Mouse (Mus musculus) G1E (cell line): Measurements from ENCODE around the gene Ankrd54. TPM values are rescaled to one million over a fixed set of nuclear protein-coding genes. Genes with fewer than 3 reads are reported as not detected.

Experiments used
- ATAC-seq: 2 replicates; pipeline ENCODE4 v1.8.0; 2016; ENCODE audit warnings: mild to moderate bottlenecking; ENCODE audit not compliant: insufficient number of reproducible peaks, poor library complexity, low FRiP score, severe bottlenecking; ENCODE audit errors: extremely low read depth
- DNase-seq: peaks from one replicate; pipeline ENCODE4 v3.0.0; 2012; ENCODE audit warnings: low spot score
- H3K27me3 ChIP-seq: 2 replicates; pipeline ENCODE4 v1.6.1; 2012; ENCODE audit warnings: mild to moderate bottlenecking, low read length, inconsistent platforms; ENCODE audit not compliant: insufficient read depth
- H3K36me3 ChIP-seq: replicated peaks from 2 replicates; pipeline ENCODE3; 2012; ENCODE audit warnings: mild to moderate bottlenecking, inconsistent platforms
- H3K4me1 ChIP-seq: 2 replicates; pipeline ENCODE4 v1.6.1; 2012; ENCODE audit warnings: low read depth, low read length, inconsistent platforms, mixed read lengths; ENCODE audit not compliant: insufficient read depth
- H3K4me3 ChIP-seq: 2 replicates; pipeline ENCODE4 v1.5.1; 2012; ENCODE audit warnings: low read depth, mild to moderate bottlenecking, inconsistent platforms, low read length, moderate library complexity, mixed read lengths
- H3K9me3 ChIP-seq: replicated peaks from 2 replicates; pipeline ENCODE4 v1.6.1; 2012; ENCODE audit warnings: inconsistent platforms
- CTCF ChIP-seq: IDR thresholded peaks from 2 replicates; pipeline ENCODE4 v1.5.1; 2012; ENCODE audit warnings: low read depth, low read length, inconsistent platforms, mixed read lengths
- GATA1 ChIP-seq: IDR thresholded peaks from 2 replicates; pipeline ENCODE4 v1.6.1; 2012; ENCODE audit warnings: borderline replicate concordance, low read length, inconsistent platforms, mixed read lengths
- GATA2 ChIP-seq: IDR thresholded peaks from 2 replicates; pipeline ENCODE4 v1.6.1; 2012; ENCODE audit warnings: low read depth, low read length, inconsistent platforms, borderline replicate concordance
- POLR2AphosphoS5 ChIP-seq: IDR thresholded peaks from 2 replicates; pipeline ENCODE4 v1.6.1; 2012; ENCODE audit warnings: low read depth, low read length, inconsistent platforms; ENCODE audit not compliant: insufficient replicate concordance
- TAL1 ChIP-seq: conservative IDR thresholded peaks from 2 replicates; pipeline ENCODE4 v1.6.1; 2012; ENCODE audit warnings: low read depth, low read length, inconsistent platforms, mixed read lengths
- polyA plus RNA-seq: library from polyadenylated mRNA; stranded (reverse); fragments of >175 nt; gene quantifications from 2 replicates; pipeline ENCODE4 v1.2.3, GENCODE M21; 2012
- total RNA-seq, 2 experiments: library from RNA; stranded (forward) in 1 of 2; stranded (reverse) in 1 of 2; fragments of 200-1000 nt in 1 of 2; fragments of >200 nt in 1 of 2; fragmentation: Nextera tagmentation in 1 of 2; gene quantifications; 2 replicates each; pipeline ENCODE4 v1.2.3; 2014 to 2017

Gene Ankrd54
- total and polyA plus RNA-seq, 3 experiments: 15.7 to 51.9 (median 15.8) TPM

GRCm38 (mm10) chr15:79026511-79027290, 36.0 kb downstream of the Ankrd54 start:
- TF ChIP-seq TAL1: no peak
- TF ChIP-seq GATA2: no peak
- no peak for TF ChIP-seq POLR2AphosphoS5
- TF ChIP-seq GATA1: no peak
- no peak for TF ChIP-seq CTCF
- Histone ChIP-seq H3K4me1 (peaks cover 7% of the 10 kb centered on the region), H3K27me3 (peaks cover 69% of the 10 kb centered on the region), H3K4me3 (no peak overlapping the region), H3K36me3 (no peaks in the 10 kb centered on the region), H3K9me3 (peaks cover 4% of the 10 kb centered on the region)
- DNase-seq (no peak), ATAC-seq (no peak)

DNA sequence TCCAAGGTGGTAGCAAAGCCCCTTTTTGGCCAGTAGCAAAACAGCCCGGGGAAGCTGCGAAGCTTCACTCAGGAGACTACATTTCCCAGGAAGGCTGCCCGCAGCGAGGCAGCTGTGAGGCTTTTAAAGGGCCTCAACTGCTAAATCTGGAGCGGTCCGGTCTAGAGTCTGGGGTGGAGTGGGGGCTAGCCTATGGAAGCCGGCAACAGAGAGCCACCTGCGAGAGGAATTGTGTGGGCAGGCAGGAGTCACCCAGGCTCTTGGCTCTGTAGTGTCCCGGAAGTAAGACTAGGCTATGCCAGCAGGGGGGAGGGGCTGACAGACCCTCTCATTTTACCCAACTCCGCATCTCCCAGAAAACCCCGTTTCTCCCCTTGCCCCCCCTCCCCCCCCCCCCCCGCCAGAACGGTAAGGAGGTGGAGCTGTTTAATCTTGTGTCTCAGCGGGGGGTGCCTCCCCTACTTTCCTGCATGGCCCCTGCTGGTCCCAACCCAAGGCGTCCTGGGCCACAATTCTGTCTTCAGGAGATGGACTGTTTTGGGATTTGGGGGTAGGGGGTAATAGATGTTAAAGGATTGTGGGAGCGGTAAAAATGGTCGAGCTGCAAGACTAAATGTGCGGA, 36.9 kb downstream of the Ankrd54 start:
- peaks cover 61% of the 10 kb centered on the region for H3K27me3 ChIP-seq
- peaks cover 4% of the 10 kb centered on the region for H3K9me3 ChIP-seq
- no peak for TF ChIP-seq CTCF
- peaks cover 4% of the 10 kb centered on the region for H3K4me1 ChIP-seq
- DNase-seq: no peak
- no peak overlapping the region for H3K4me3 ChIP-seq
- ATAC-seq: no peak
- no peaks in the 10 kb centered on the region for H3K36me3 ChIP-seq

GRCm38 (mm10) chr15:79023366-79023765, 39.3 kb downstream of the Ankrd54 start:
- DNase-seq (no peak), ATAC-seq (no peak)
- Histone ChIP-seq H3K9me3 (peaks cover 2% of the 10 kb centered on the region), H3K4me1 (no peaks in the 10 kb centered on the region), H3K27me3 (peaks cover 56% of the 10 kb centered on the region), H3K36me3 (no peaks in the 10 kb centered on the region), H3K4me3 (no peak overlapping the region)
- no peak for TF ChIP-seq GATA1
- TF ChIP-seq TAL1: no peak
- no peak for TF ChIP-seq CTCF
- no peak for TF ChIP-seq POLR2AphosphoS5
- no peak for TF ChIP-seq GATA2

- H3K36me3 ChIP-seq: no peaks in the 10 kb centered on the region
- DNase-seq (no peak), ATAC-seq (no peak)
- no peaks in the 10 kb centered on the region for H3K9me3 ChIP-seq
- H3K4me1 ChIP-seq: no peaks in the 10 kb centered on the region
- H3K27me3 ChIP-seq: peaks cover 50% of the 10 kb centered on the region
- no peak overlapping the region for H3K4me3 ChIP-seq
- no peak for TF ChIP-seq TAL1
- no peak for TF ChIP-seq GATA2
These were observed 39.9 kb downstream of the Ankrd54 start for GRCm38 (mm10) chr15:79022671-79023230.

GRCm38 (mm10) chr15:79018886-79019285, 43.8 kb downstream of the Ankrd54 start:
- Histone ChIP-seq H3K4me3 (no peak overlapping the region), H3K27me3 (peaks cover 44% of the 10 kb centered on the region), H3K4me1 (no peaks in the 10 kb centered on the region), H3K36me3 (no peaks in the 10 kb centered on the region), H3K9me3 (no peaks in the 10 kb centered on the region)
- TF ChIP-seq TAL1 (no peak), CTCF (no peak), GATA2 (no peak), GATA1 (no peak)
- DNase-seq: no peak
- ATAC-seq: no peak

- no peak overlapping the region for H3K4me3 ChIP-seq
- H3K9me3 ChIP-seq: no peaks in the 10 kb centered on the region
- H3K36me3 ChIP-seq: no peaks in the 10 kb centered on the region
- H3K27me3 ChIP-seq: peaks cover 40% of the 10 kb centered on the region
- no peak for ATAC-seq
- H3K4me1 ChIP-seq: no peaks in the 10 kb centered on the region
- no peak for TF ChIP-seq TAL1
- TF ChIP-seq GATA1: no peak
- TF ChIP-seq POLR2AphosphoS5: no peak
- TF ChIP-seq CTCF: no peak
- TF ChIP-seq GATA2: no peak
- DNase-seq: no peak
These were observed 44.5 kb downstream of the Ankrd54 start for GRCm38 (mm10) chr15:79018191-79018590.
